Mouse (Mus musculus) hindbrain, embryonic 15.5 days (tissue): Measurements from ENCODE around the gene Ctdsp1. TPM values are rescaled to one million over a fixed set of nuclear protein-coding genes. Genes with fewer than 3 reads are reported as not detected.
A peak's percentile ranks its signal among the peaks of the same experiment; 100 is the strongest.
"Not testable (repeated sequence)": the region's sequence is repeated elsewhere in the genome, so short reads cannot be mapped to it uniquely, and the experiment has no call there.

Experiments used
- ATAC-seq: fragments of 200-750 bp; cut with Nextera tagmentation; 2 replicates; pipeline ENCODE4 v1.8.0; 2017; ENCODE audit warnings: low read depth, moderate number of reproducible peaks, moderate TSS enrichment; ENCODE audit not compliant: low FRiP score
- H3K27ac ChIP-seq: fragments of 300-500 bp; sonication (generic); replicated peaks from 2 replicates; pipeline ENCODE4 v1.5.1; 2015; ENCODE audit warnings: mild to moderate bottlenecking, inconsistent platforms
- H3K27me3 ChIP-seq: fragments of 300-500 bp; sonication (generic); 2 replicates; pipeline ENCODE4 v1.6.1; 2015; ENCODE audit warnings: control low read depth, inconsistent platforms
- H3K36me3 ChIP-seq: fragments of 300-500 bp; sonication (generic); 2 replicates; pipeline ENCODE4 v1.6.1; 2015; ENCODE audit warnings: control low read depth, inconsistent platforms
- H3K4me1 ChIP-seq: fragments of 300-500 bp; sonication (generic); replicated peaks from 2 replicates; pipeline ENCODE4 v1.6.1; 2015; ENCODE audit warnings: control low read depth, inconsistent platforms
- H3K4me2 ChIP-seq: fragments of 300-500 bp; sonication (generic); 2 replicates; pipeline ENCODE4 v1.6.1; 2015; ENCODE audit warnings: moderate library complexity, mild to moderate bottlenecking, inconsistent platforms
- H3K4me3 ChIP-seq: fragments of 300-500 bp; sonication (generic); 2 replicates; pipeline ENCODE4 v1.5.1; 2015; ENCODE audit warnings: mild to moderate bottlenecking, inconsistent platforms
- H3K9ac ChIP-seq: fragments of 300-500 bp; sonication (generic); 2 replicates; pipeline ENCODE4 v1.6.1; 2015; ENCODE audit warnings: inconsistent platforms
- H3K9me3 ChIP-seq: fragments of 300-500 bp; sonication (generic); 2 replicates; pipeline ENCODE4 v1.6.1; 2016; ENCODE audit warnings: control low read depth, inconsistent platforms
- WGBS: fragments of 180-500 bp; shearing (Covaris S2); methylation state at CpG from one replicate; pipeline ENCODE4 v1.1.7; 2015; 5-methylcytosine and 5-hydroxymethylcytosine counted together
- polyA plus RNA-seq: library from polyadenylated mRNA; unstranded; fragments of >200 nt; fragmentation: Nextera tagmentation; extraction: Ambion mirVana; gene quantifications from 2 replicates; pipeline ENCODE4 v1.2.1, GENCODE M21; 2015

Ctdsp1 gene
- polyA plus RNA-seq, 1 experiment from 2014 or later = 19.3 TPM

DNA sequence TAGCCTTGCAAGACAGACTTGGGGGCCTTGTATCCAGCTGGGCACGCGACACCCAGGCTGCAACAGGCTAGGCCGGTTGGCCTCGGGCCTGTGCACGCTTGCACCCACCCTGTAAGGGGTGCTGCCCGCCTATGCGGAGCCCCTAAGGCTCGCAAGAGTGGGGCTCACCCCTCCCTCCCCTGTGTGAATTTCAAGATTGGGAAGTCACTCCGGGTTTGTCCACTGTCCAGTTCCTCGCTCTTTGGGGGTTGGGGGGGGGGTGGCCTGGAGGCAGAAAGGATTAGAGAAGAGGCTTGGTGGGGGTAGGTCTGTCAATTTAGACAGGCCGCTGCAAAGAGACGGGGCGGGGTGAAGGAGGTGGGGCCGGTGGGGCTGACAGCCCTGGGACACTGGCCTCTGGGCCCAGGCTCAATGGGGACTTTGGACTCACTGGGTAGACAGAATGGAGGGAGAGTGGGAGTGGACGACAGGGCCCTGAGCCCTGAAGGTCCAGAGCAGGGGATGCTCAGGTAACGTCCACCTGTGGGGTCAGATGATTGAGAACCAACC, 1.2 kb downstream of the Ctdsp1 start:
- H3K4me1 ChIP-seq = peaks cover 40% of the 10 kb centered on the region
- H3K9me3 ChIP-seq = no peaks in the 10 kb centered on the region
- no peak for ATAC-seq
- peaks cover 4% of the 10 kb centered on the region; the same call in 1 of the 2 replicates for H3K36me3 ChIP-seq
- peak overlapping the region; percentile 72 for H3K4me3 ChIP-seq
- peak overlapping the region; percentile 57 for H3K9ac ChIP-seq
- H3K27me3 ChIP-seq = 0 out of 2 replicates have a peak, but pooled peaks cover 4% of the 10 kb centered on the region
- 3% methylated on average over 16 of the region's 16 CpGs for WGBS
- H3K4me2 ChIP-seq = peak overlapping the region; percentile 93
- H3K27ac ChIP-seq = peak overlapping the region; percentile 75

- Histone ChIP-seq H3K27me3 (0 out of 2 replicates have a peak, but pooled peaks cover 4% of the 10 kb centered on the region), H3K4me2 (peak overlapping the region; percentile 93), H3K27ac (no peak overlapping the region), H3K4me3 (peak overlapping the region; percentile 72), H3K9me3 (no peaks in the 10 kb centered on the region), H3K9ac (peak overlapping the region; percentile 57), H3K4me1 (peaks cover 43% of the 10 kb centered on the region), H3K36me3 (peaks cover 4% of the 10 kb centered on the region; the same call in 1 of the 2 replicates)
- no peak for ATAC-seq
- WGBS = 46% methylated on average over 7 of the region's 7 CpGs
Observed at GRCm38 (mm10) chr1:74393010-74393409, 1.7 kb downstream of the Ctdsp1 start.

GRCm38 (mm10) chr1:74393697-74394096, 2.4 kb downstream of the Ctdsp1 start:
- Histone ChIP-seq H3K9ac (no peak overlapping the region), H3K4me3 (no peak overlapping the region), H3K9me3 (no peaks in the 10 kb centered on the region), H3K4me2 (peak overlapping the region; percentile 93; the same call in 1 of the 2 replicates), H3K27ac (no peak overlapping the region), H3K4me1 (peaks cover 48% of the 10 kb centered on the region), H3K36me3 (peaks cover 4% of the 10 kb centered on the region; the same call in 1 of the 2 replicates), H3K27me3 (0 out of 2 replicates have a peak, but pooled peaks cover 4% of the 10 kb centered on the region)
- 86% methylated on average over 9 of the region's 9 CpGs for WGBS
- no peak for ATAC-seq

DNA sequence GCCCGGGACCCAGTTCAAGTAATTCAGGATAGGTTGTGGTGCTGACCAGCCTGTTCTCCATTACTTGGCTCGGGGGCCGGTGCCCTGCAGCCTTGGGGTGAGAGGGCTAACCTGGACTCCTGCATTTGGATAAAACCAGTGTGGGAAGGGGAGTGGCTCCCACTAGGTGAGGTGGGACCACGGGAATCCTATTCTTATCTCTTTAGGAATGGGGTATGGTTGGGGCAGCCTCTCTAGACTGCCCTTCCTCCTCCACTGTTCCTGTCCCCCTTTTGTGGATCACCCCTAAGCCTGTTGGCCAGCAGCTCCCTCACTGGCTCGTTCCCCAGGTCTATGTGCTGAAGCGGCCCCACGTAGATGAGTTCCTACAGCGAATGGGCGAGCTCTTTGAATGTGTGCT, 3.0 kb downstream of the Ctdsp1 start:
- H3K27ac ChIP-seq = no peak overlapping the region
- no peak for ATAC-seq
- H3K36me3 ChIP-seq = peaks cover 4% of the 10 kb centered on the region; the same call in 1 of the 2 replicates
- H3K4me3 ChIP-seq = no peak overlapping the region
- no peak overlapping the region for H3K4me2 ChIP-seq
- 0 out of 2 replicates have a peak, but pooled peaks cover 4% of the 10 kb centered on the region for H3K27me3 ChIP-seq
- H3K9me3 ChIP-seq = no peaks in the 10 kb centered on the region
- 93% methylated on average over 9 of the region's 9 CpGs for WGBS
- no peak overlapping the region for H3K9ac ChIP-seq
- peaks cover 48% of the 10 kb centered on the region for H3K4me1 ChIP-seq

DNA sequence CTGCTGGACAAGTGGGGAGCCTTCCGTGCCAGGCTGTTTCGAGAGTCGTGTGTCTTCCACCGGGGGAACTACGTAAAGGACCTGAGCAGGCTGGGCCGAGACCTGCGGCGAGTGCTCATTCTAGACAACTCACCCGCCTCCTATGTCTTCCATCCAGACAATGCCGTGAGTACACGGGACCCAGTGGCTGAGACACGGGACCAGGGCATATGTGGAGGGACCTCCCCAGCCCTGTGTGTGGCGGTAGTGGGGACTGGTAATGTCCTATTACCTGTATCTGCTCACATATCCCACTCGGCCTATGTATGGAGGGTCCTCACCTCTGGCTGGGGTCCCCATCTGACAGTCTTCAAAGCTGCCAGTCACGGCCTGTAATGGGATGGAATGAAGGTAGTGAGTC, 3.5 kb downstream of the Ctdsp1 start:
- no peak overlapping the region for H3K4me2 ChIP-seq
- no peak overlapping the region for H3K9ac ChIP-seq
- H3K27ac ChIP-seq = no peak overlapping the region
- H3K4me1 ChIP-seq = peaks cover 45% of the 10 kb centered on the region
- H3K27me3 ChIP-seq = 0 out of 2 replicates have a peak, but pooled peaks cover 4% of the 10 kb centered on the region
- H3K9me3 ChIP-seq = no peaks in the 10 kb centered on the region
- peaks cover 4% of the 10 kb centered on the region; the same call in 1 of the 2 replicates for H3K36me3 ChIP-seq
- WGBS = 90% methylated on average over 15 of the region's 15 CpGs
- no peak for ATAC-seq
- H3K4me3 ChIP-seq = no peak overlapping the region

DNA sequence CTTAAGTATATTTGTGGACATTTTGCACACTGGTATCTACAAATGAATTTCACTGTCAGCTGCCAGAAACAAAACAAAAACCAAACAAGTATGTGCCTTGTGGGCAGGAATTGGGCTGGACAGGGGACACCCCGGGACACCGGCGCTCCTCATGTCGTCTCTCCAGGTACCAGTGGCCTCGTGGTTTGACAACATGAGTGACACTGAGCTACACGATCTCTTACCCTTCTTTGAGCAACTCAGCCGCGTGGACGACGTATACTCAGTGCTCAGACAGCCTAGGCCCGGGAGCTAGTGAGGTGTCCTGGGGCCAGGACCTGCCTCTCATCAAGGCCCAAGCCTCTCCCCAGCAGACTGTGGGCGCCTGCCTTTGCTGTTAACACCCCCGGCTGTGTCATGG, 4.0 kb downstream of the Ctdsp1 start:
- Histone ChIP-seq H3K27me3 (0 out of 2 replicates have a peak, but pooled peaks cover 4% of the 10 kb centered on the region), H3K9me3 (no peaks in the 10 kb centered on the region), H3K9ac (no peak overlapping the region), H3K4me2 (no peak overlapping the region), H3K4me3 (no peak overlapping the region), H3K36me3 (peaks cover 4% of the 10 kb centered on the region; the same call in 1 of the 2 replicates), H3K4me1 (peaks cover 40% of the 10 kb centered on the region), H3K27ac (no peak overlapping the region)
- 87% methylated on average over 12 of the region's 13 CpGs for WGBS
- no peak for ATAC-seq

GRCm38 (mm10) chr1:74396456-74397222, 5.3 kb downstream of the Ctdsp1 start:
- H3K36me3 ChIP-seq, H3K27me3 ChIP-seq, ATAC-seq, H3K9me3 ChIP-seq: not testable (repeated sequence)
- Histone ChIP-seq H3K9ac (peak overlapping the region; percentile 48; the same call in 1 of the 2 replicates), H3K4me2 (peak overlapping the region; percentile 96), H3K27ac (peak overlapping the region; percentile 62; the same call in 1 of the 2 replicates), H3K4me3 (peak overlapping the region; percentile 55), H3K4me1 (peaks cover 34% of the 10 kb centered on the region)
- 11% methylated on average over 12 of the region's 12 CpGs for WGBS

DNA sequence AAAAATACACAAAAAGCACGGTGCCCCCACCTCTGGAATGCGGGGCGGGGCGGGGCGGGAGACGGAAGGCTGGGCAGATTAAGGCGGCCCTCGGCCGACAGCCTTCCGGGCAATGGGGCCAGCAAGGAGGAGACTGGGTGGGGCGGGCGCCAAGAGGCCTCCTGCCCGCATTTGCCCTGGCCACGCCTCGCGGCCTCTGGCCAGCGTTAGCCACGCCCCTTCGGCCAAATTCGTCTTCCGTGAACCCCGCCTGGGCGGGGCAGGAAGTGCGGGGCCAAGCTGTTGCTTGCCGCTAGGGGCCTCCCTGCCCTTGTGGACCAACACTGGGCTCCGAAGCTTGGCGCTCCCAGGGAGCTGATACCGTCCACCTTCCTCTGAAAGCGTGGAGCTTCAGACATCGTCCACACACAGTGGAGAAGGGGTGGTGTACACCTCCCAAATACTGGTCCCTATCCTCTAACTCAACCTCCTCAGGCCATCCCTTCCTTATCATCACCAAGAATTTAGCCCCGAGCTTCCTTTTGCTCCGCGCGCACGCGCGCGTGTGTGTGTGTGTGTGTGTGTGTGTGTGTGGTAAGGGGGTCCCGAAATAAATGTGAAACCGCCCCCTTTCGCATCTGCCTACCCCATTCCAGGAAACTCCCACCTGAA, 6.1 kb downstream of the Ctdsp1 start:
- 0% methylated on average over 37 of the region's 41 CpGs for WGBS

DNA sequence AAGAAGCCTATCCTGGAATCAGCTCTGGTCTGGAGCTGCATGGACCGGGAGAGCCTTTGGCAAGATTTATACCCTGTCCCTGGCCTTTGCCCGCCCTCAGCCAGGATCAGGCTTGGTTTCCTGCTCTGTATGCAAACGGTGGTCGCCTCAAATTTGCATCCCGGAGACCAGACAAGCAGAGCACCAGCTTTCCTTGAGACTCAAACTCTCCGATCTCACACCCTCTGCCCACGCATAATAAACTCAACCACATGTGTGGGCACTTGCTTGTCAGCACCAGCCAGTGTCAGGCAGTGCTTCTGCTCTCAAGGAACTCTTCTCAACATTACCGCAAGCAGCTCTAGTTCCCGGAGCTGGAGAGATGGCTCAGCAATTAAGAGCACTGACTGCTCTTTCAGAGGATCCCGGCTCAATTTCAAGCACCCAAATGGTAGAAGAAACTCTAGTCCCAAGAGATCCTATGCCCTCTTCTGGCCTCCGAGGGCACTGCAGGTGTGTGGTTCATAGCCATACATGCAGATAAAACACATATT, 6.7 kb downstream of the Ctdsp1 start:
- WGBS = 6% methylated on average over 11 of the region's 11 CpGs
- peak overlapping the region; percentile 55 for H3K4me3 ChIP-seq
- no peaks in the 10 kb centered on the region for H3K27me3 ChIP-seq
- no peak for ATAC-seq
- H3K9ac ChIP-seq = peak overlapping the region; percentile 48; the same call in 1 of the 2 replicates
- peaks cover 23% of the 10 kb centered on the region for H3K4me1 ChIP-seq
- H3K36me3 ChIP-seq = peaks cover 4% of the 10 kb centered on the region; the same call in 1 of the 2 replicates
- peak overlapping the region; percentile 96 for H3K4me2 ChIP-seq
- peak overlapping the region; percentile 62 for H3K27ac ChIP-seq
- no peaks in the 10 kb centered on the region for H3K9me3 ChIP-seq

More for the DNA sequence above, 6.1 kb downstream of the Ctdsp1 start:
- peak; percentile 87 for ATAC-seq
- Histone ChIP-seq H3K4me3 (peak overlapping the region; percentile 55), H3K36me3 (peaks cover 4% of the 10 kb centered on the region; the same call in 1 of the 2 replicates), H3K27ac (peak overlapping the region; percentile 62), H3K4me2 (peak overlapping the region; percentile 96), H3K27me3 (no peaks in the 10 kb centered on the region), H3K9ac (peak overlapping the region; percentile 48), H3K9me3 (no peaks in the 10 kb centered on the region), H3K4me1 (peaks cover 28% of the 10 kb centered on the region)

GRCm38 (mm10) chr1:74400531-74400930, 9.2 kb downstream of the Ctdsp1 start:
- peaks cover 18% of the 10 kb centered on the region; the same call in 1 of the 2 replicates for H3K4me1 ChIP-seq
- no peak for ATAC-seq
- H3K9me3 ChIP-seq = no peaks in the 10 kb centered on the region
- no peak overlapping the region for H3K4me3 ChIP-seq
- H3K9ac ChIP-seq = no peak overlapping the region
- H3K27me3 ChIP-seq = no peaks in the 10 kb centered on the region
- no peak overlapping the region for H3K27ac ChIP-seq
- no peaks in the 10 kb centered on the region for H3K36me3 ChIP-seq
- no peak overlapping the region for H3K4me2 ChIP-seq
- 81% methylated on average over 3 of the region's 3 CpGs for WGBS

DNA sequence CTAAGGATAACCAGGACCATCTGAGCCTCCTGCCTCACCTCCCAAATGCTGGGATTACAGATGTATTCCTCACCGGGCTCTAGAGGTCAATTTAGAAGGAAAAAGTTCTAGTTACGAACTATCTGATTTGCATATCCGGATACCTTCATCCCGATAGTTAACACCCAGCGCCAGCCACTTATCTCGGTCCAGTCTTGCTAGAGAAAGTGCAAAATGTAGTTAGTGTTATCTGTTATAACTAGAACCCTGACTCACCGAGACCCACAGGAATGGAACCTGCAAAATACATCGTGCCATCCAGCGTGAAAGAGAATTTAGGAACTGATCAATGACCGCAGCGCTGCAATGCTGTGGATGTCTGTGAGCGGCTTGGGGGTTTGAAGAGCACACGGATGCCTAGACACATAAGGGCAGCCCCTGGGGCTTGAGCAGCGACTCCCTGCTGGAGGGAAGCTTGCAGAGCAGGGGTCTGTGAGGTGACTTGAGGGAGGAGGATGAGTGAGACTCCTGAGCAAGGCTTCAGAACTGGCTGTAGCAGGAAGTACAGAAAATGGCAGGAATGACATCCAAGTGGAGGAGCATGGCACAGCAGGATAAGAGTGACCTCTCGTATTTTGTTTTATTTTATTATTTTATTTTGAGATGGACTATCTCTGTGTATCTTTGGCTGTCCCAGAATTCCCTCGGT, 9.8 kb downstream of the Ctdsp1 start:
- H3K36me3 ChIP-seq = no peaks in the 10 kb centered on the region
- ATAC-seq = no peak
- no peak overlapping the region for H3K27ac ChIP-seq
- no peak overlapping the region for H3K9ac ChIP-seq
- 61% methylated on average over 16 of the region's 16 CpGs for WGBS
- H3K4me3 ChIP-seq = no peak overlapping the region
- H3K4me2 ChIP-seq = no peak overlapping the region
- no peaks in the 10 kb centered on the region for H3K27me3 ChIP-seq
- H3K4me1 ChIP-seq = peaks cover 18% of the 10 kb centered on the region; the same call in 1 of the 2 replicates
- H3K9me3 ChIP-seq = no peaks in the 10 kb centered on the region
